ENCODE assay signal across 8 mouse cellular contexts in genomic region chr4:129584884-129585608, GRCm38 (mm10). TPM values are rescaled to one million over a fixed set of nuclear protein-coding genes. Genes with fewer than 3 reads are reported as not detected.
DNase-seq lines count a peak whose midpoint lies in the region; ATAC-seq lines count a peak whose summit lies in the region.

No protein-coding gene starts in this region.

- ATAC-seq in frontal cortex, adult (ENCODE audit: low TSS enrichment): peak; percentile 80
- peak; percentile 47 for ATAC-seq in hindbrain, embryonic 11.5 days (ENCODE audit: low FRiP score)

- H3K4me3 ChIP-seq in hindbrain, embryonic 11.5 days (ENCODE audit: low read depth, low read length): peak overlapping the region; percentile 31

- H3K9ac ChIP-seq in hindbrain, embryonic 11.5 days (ENCODE audit: low read depth, low read length): peak overlapping the region; percentile 1; the same call in 1 of the 2 replicates

- H3K36me3 ChIP-seq in hindbrain, embryonic 11.5 days (ENCODE audit: control insufficient read depth, insufficient read depth, low read length): no peaks in the 10 kb centered on the region

- no peaks in the 10 kb centered on the region for H3K9me3 ChIP-seq in hindbrain, embryonic 11.5 days (ENCODE audit: control insufficient read depth, low read length)

- WGBS in hindbrain, embryonic 11.5 days: 3% methylated on average over 36 of the region's 36 CpGs

- no peak overlapping the region for H3K27ac ChIP-seq in hindbrain, embryonic 11.5 days (ENCODE audit: low read depth, low read length)

- peak overlapping the region; percentile 47 for H3K4me2 ChIP-seq in hindbrain, embryonic 11.5 days (replicated peaks; ENCODE audit: low read depth, low read length)

- no peaks in the 10 kb centered on the region for H3K27me3 ChIP-seq in hindbrain, embryonic 11.5 days (ENCODE audit: control insufficient read depth, insufficient read depth, low read length)

- H3K4me1 ChIP-seq in hindbrain, embryonic 11.5 days (replicated peaks; ENCODE audit: control insufficient read depth, insufficient read depth, low read length): no peaks in the 10 kb centered on the region

- DNase-seq in MEL-GATA-1-ER (ENCODE audit: extremely low read depth, low read depth): peak; percentile 56
- peak; percentile 79 for DNase-seq in cerebellum, adult 9-10 months
- peak; percentile 89 for DNase-seq in hindbrain, embryonic 11.5 days (ENCODE audit: low spot score)
- DNase-seq in layer of hippocampus, postnatal 10 days (ENCODE audit: low spot score in 2 of 2): peak; percentile 85 to 89
- DNase-seq in lung, postnatal 10 days: peak; percentile 91
- peak; percentile 84 for DNase-seq in ovary, postnatal 36 days (ENCODE audit: low spot score)
- DNase-seq in thymus, postnatal 36 days: peak; percentile 89 to 92

RNA-seq across cellular contexts. Expression of gene Fam167b, which starts 6.7 kb away (rescaled TPM):
- 1.0 and 1.6 TPM in 2 replicates for polyA plus RNA-seq in hindbrain, embryonic 11.5 days (2014; fragmentation: Nextera tagmentation; extraction: Ambion mirVana)
- not detected for total RNA-seq in layer of hippocampus, postnatal 10 days (2021)

RNA-seq across cellular contexts. Expression of gene Lck, which starts 11.6 kb away (rescaled TPM):
- polyA plus RNA-seq in hindbrain, embryonic 11.5 days (2014; fragmentation: Nextera tagmentation; extraction: Ambion mirVana): 5.6 and 5.8 TPM in 2 replicates
- 1 to 10 TPM; 9.1 to 9.3 TPM for total RNA-seq in layer of hippocampus, postnatal 10 days (2021)

RNA-seq across cellular contexts. Expression of gene Eif3i, which starts 15.4 kb away (rescaled TPM):
- 274 TPM in 2 replicates for polyA plus RNA-seq in hindbrain, embryonic 11.5 days (2014; fragmentation: Nextera tagmentation; extraction: Ambion mirVana)
- total RNA-seq in layer of hippocampus, postnatal 10 days (2021): 100 to 1,000 TPM; 136 to 140 TPM

RNA-seq across cellular contexts. Expression of gene Tmem234, which starts 15.4 kb away (rescaled TPM):
- polyA plus RNA-seq in hindbrain, embryonic 11.5 days (2014; fragmentation: Nextera tagmentation; extraction: Ambion mirVana): 177 and 195 TPM in 2 replicates
- total RNA-seq in layer of hippocampus, postnatal 10 days (2021): 10 to 100 TPM; 95.6 to 99.1 TPM

RNA-seq across cellular contexts. Expression of gene Dcdc2b, which starts 29.0 kb away (rescaled TPM):
- 1.6 and 2.7 TPM in 2 replicates for polyA plus RNA-seq in hindbrain, embryonic 11.5 days (2014; fragmentation: Nextera tagmentation; extraction: Ambion mirVana)
- total RNA-seq in layer of hippocampus, postnatal 10 days (2021): 1 to 10 TPM; 3.1 to 5.3 TPM
